Mouse (Mus musculus) intestine, embryonic 15.5 days (tissue): Measurements from ENCODE around the gene Ip6k3. TPM values are rescaled to one million over a fixed set of nuclear protein-coding genes. Genes with fewer than 3 reads are reported as not detected.

Experiments
- ATAC-seq: fragments of 200-750 bp; cut with Nextera tagmentation; 2 replicates; pipeline ENCODE4 v1.8.0; 2017; ENCODE audit warnings: moderate TSS enrichment, moderate library complexity
- H3K27ac ChIP-seq: fragments of 300-500 bp; sonication (generic); 2 replicates; pipeline ENCODE4 v1.5.1; 2015; ENCODE audit warnings: mild to moderate bottlenecking, inconsistent platforms
- H3K27me3 ChIP-seq: fragments of 300-500 bp; sonication (generic); replicated peaks from 2 replicates; pipeline ENCODE4 v1.6.1; 2015; ENCODE audit warnings: inconsistent platforms
- H3K36me3 ChIP-seq: fragments of 300-500 bp; sonication (generic); 2 replicates; pipeline ENCODE4 v1.6.1; 2015; ENCODE audit warnings: inconsistent platforms
- H3K4me1 ChIP-seq: fragments of 300-500 bp; sonication (generic); replicated peaks from 2 replicates; pipeline ENCODE4 v1.6.1; 2015; ENCODE audit warnings: inconsistent platforms
- H3K4me2 ChIP-seq: fragments of 300-500 bp; sonication (generic); replicated peaks from 2 replicates; pipeline ENCODE4 v1.6.1; 2015; ENCODE audit warnings: mild to moderate bottlenecking, inconsistent platforms
- H3K4me3 ChIP-seq: fragments of 300-500 bp; sonication (generic); replicated peaks from 2 replicates; pipeline ENCODE4 v1.5.1; 2015; ENCODE audit warnings: inconsistent platforms
- H3K9ac ChIP-seq: fragments of 300-500 bp; sonication (generic); 2 replicates; pipeline ENCODE4 v1.6.1; 2015; ENCODE audit warnings: inconsistent platforms
- H3K9me3 ChIP-seq: fragments of 300-500 bp; sonication (generic); 2 replicates; pipeline ENCODE4 v1.6.1; 2016; ENCODE audit warnings: inconsistent platforms
- WGBS: fragments of 180-500 bp; shearing (Covaris S2); methylation state at CpG from one replicate; pipeline ENCODE4 v1.1.7; 2015; 5-methylcytosine and 5-hydroxymethylcytosine counted together
- polyA plus RNA-seq: library from polyadenylated mRNA; unstranded; fragments of >200 nt; fragmentation: Nextera tagmentation; extraction: Ambion mirVana; gene quantifications from 2 replicates; pipeline ENCODE4 v1.2.1, GENCODE M21; 2015

Gene Ip6k3
- polyA plus RNA-seq, 1 experiment from 2014 or later, result 0.14 TPM

DNA sequence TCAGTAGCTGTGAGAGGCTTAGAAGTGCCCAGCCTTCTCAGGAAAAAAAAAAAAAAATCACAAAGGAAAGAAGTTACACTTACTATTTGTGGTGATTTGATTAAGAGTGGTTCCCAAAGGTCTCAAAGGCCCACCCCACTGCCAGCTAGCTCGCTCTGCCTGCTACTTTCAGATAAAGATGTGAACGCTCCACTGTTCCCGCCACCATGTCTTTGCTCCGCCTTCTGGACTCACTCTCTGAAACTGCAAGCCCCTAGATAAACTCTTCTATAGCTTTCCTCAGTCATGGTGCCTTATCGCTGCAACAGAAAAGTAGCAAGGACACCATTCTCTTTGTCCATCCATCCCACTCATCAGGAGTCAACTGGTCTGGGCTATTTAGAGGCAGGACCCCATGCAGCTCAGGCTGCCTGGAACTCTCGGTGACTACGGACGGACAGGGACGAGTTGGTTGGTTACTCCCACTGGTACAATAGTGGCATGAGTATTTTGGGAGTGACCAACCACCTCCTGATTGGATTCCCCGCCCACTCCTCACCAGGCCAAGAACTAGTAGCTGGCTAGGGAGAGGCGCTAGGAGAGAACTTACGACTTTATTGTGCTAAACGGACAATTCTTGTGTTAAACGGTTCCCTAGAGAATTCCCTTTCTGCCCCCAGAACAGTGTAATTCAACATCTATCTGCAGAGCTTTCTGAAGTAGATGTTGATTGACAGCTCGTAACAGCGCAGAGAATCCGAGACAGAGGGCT is 11.0 kb upstream of the Ip6k3 start:
- H3K9ac ChIP-seq, result no peak overlapping the region
- no peaks in the 10 kb centered on the region for H3K36me3 ChIP-seq
- H3K4me3 ChIP-seq, result no peak overlapping the region
- no peak for ATAC-seq
- H3K9me3 ChIP-seq, result no peaks in the 10 kb centered on the region
- no peak overlapping the region for H3K27ac ChIP-seq
- H3K4me2 ChIP-seq, result no peak overlapping the region
- WGBS, result 89% methylated on average over 17 of the region's 17 CpGs
- no peaks in the 10 kb centered on the region for H3K27me3 ChIP-seq
- peaks cover 13% of the 10 kb centered on the region for H3K4me1 ChIP-seq

DNA sequence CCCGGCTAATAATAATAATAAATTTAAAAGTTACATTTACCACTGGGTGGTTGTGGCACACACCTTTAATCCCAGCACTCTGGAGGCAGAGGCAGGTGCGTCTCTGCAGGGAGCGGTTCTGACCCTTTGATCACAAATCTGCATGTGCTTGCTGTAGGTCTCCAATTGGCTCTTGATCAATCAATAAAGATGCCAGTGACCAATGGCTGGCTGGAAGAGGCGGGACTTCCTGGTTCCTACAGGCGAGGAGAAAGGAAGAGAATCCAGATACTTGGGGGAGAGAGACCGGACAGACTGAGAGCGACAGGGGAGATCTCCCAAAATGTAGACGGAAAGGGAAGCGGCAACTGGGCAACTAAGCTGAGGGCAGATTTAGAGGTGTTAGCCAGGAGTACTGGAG is 10.4 kb upstream of the Ip6k3 start:
- H3K27ac ChIP-seq, result no peak overlapping the region
- H3K9me3 ChIP-seq, result no peaks in the 10 kb centered on the region
- no peak overlapping the region for H3K4me3 ChIP-seq
- no peaks in the 10 kb centered on the region for H3K36me3 ChIP-seq
- H3K4me2 ChIP-seq, result no peak overlapping the region
- no peaks in the 10 kb centered on the region for H3K27me3 ChIP-seq
- WGBS, result 88% methylated on average over 9 of the region's 9 CpGs
- H3K4me1 ChIP-seq, result peaks cover 13% of the 10 kb centered on the region
- no peak for ATAC-seq
- H3K9ac ChIP-seq, result no peak overlapping the region

DNA sequence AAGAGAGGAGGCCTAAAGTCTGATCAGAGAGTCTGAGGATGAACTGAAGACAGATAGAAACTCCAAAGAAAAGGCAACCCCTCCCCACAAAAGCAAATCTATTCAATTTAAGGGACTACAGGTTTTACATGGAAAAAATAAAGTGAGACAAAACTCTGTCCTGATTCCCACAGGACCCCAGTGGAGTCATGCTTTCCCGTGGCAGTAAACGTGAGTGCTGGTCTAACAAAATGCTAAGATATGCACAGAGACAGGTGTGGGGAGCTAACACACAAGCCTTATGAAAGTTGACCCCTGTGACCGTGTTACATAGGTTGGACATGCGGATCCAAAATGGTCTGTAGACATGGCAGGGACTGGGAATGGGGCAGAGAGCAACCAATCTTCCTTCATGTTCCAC is 9.2 kb upstream of the Ip6k3 start:
- Histone ChIP-seq H3K27me3 (no peaks in the 10 kb centered on the region), H3K36me3 (no peaks in the 10 kb centered on the region), H3K9me3 (no peaks in the 10 kb centered on the region), H3K4me1 (peaks cover 13% of the 10 kb centered on the region), H3K27ac (no peak overlapping the region), H3K4me3 (no peak overlapping the region), H3K4me2 (no peak overlapping the region), H3K9ac (no peak overlapping the region)
- 89% methylated on average over 4 of the region's 4 CpGs for WGBS
- no peak for ATAC-seq

DNA sequence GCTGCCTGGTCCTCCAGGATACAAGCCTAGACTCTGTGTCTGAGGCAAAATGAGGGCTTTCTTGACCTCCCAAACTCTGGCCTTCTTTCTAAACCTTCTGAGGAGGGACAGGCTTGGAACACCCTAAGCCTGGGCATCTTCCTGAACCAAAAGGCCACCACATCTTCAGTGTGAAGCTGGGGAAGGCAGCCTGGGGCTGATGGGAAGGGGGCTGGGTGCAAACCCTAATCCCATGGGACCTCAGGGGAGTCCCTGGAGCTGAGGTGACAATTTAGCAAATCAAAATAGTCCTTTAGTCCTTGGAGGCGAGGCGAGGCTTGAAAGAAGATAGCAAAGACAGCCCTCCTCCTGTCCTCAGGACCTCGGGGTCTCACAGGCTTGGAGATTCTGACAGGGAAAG is 8.7 kb upstream of the Ip6k3 start:
- Histone ChIP-seq H3K4me1 (peaks cover 13% of the 10 kb centered on the region), H3K27ac (no peak overlapping the region), H3K9ac (no peak overlapping the region), H3K36me3 (no peaks in the 10 kb centered on the region), H3K4me3 (no peak overlapping the region), H3K27me3 (no peaks in the 10 kb centered on the region), H3K4me2 (no peak overlapping the region), H3K9me3 (no peaks in the 10 kb centered on the region)
- WGBS, result 78% methylated on average over 3 of the region's 3 CpGs
- ATAC-seq, result no peak

DNA sequence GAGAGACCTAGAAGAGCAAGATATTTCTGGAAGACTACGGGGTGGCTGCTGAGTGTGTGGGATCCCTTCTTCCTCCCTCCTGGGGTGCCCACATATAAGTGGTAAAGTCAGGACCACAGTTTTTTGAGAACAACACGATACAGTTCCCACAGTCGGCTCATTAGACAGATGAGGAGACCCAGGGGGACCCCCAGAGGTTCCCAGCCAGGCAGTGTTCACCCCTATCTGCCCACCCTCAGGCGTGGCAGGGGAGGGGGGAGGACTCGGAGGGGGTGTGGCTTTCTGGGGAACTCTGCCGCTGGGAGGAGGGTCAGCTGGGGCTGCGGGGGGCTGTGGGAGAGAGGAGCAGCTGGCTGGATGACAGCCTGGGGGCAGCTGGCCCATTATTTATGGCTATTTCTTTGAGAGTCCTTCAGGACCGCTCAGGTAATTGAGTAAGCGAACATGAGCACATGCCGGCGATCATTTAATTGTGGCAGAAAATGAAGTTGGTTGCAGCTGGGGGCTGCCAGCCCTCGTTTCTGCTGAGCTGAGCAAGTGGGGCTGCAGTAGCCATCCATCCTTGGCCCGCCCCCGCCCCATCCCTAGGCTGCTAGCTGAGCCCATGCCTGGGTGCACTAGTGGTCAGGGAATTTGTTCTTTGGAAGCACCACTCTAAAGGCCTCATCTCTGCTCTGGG is 7.7 kb upstream of the Ip6k3 start:
- H3K9me3 ChIP-seq, result no peaks in the 10 kb centered on the region
- no peak overlapping the region for H3K9ac ChIP-seq
- WGBS, result 28% methylated on average over 14 of the region's 14 CpGs
- H3K4me1 ChIP-seq, result peaks cover 13% of the 10 kb centered on the region
- no peak overlapping the region for H3K4me3 ChIP-seq
- no peak overlapping the region for H3K4me2 ChIP-seq
- H3K36me3 ChIP-seq, result no peaks in the 10 kb centered on the region
- no peak overlapping the region for H3K27ac ChIP-seq
- ATAC-seq, result peak; percentile 56
- H3K27me3 ChIP-seq, result no peaks in the 10 kb centered on the region

DNA sequence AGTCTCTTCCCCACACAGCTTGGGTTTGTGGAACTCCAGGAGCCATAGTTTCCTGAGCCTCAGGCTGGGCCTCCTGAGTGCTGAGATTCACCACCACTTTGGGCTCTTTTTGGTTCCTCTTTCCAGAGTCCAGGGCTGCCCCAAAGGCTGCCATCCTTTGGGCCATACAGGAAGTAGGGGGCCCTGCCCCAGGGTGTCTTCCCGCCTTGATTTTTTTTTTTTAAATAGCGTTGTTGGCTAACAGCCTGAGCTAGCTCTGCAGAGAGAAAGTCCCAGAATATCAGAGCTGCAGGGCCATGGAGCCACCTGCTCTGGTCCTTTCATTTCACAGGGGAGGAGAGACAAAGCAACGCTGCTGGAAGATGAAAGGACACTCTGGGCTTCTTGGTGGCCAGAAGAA is 6.1 kb upstream of the Ip6k3 start:
- WGBS, result 70% methylated on average over 3 of the region's 3 CpGs

DNA sequence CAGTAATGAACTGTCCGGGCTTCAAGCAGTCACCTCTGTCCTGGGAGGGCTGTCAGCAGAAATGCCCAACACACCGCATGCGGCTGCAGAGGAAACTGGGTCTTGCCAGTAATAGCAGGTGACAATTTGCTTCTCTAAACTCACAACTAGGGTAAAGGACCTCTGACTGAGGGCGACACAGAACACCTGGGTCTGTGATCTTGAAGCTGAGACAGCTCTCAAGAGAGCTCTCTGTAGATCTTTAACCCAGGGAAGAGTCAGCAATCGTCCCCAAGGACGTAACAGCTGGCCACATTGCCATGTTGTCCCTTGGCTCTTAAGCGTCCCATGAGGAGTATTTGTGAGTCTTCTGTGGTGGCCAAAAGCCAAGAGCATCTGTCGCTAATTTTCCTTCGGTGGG is 4.9 kb upstream of the Ip6k3 start:
- Histone ChIP-seq H3K4me1 (peaks cover 9% of the 10 kb centered on the region; the same call in 1 of the 2 replicates), H3K27ac (no peak overlapping the region), H3K27me3 (no peaks in the 10 kb centered on the region), H3K9me3 (no peaks in the 10 kb centered on the region), H3K4me3 (no peak overlapping the region), H3K36me3 (no peaks in the 10 kb centered on the region), H3K4me2 (no peak overlapping the region), H3K9ac (no peak overlapping the region)
- WGBS, result 82% methylated on average over 9 of the region's 9 CpGs
- ATAC-seq, result no peak

More for the DNA sequence above, 6.1 kb upstream of the Ip6k3 start:
- Histone ChIP-seq H3K9me3 (no peaks in the 10 kb centered on the region), H3K27me3 (no peaks in the 10 kb centered on the region), H3K4me2 (no peak overlapping the region), H3K4me3 (no peak overlapping the region), H3K27ac (no peak overlapping the region), H3K36me3 (no peaks in the 10 kb centered on the region), H3K9ac (no peak overlapping the region), H3K4me1 (peaks cover 9% of the 10 kb centered on the region; the same call in 1 of the 2 replicates)
- ATAC-seq, result no peak

DNA sequence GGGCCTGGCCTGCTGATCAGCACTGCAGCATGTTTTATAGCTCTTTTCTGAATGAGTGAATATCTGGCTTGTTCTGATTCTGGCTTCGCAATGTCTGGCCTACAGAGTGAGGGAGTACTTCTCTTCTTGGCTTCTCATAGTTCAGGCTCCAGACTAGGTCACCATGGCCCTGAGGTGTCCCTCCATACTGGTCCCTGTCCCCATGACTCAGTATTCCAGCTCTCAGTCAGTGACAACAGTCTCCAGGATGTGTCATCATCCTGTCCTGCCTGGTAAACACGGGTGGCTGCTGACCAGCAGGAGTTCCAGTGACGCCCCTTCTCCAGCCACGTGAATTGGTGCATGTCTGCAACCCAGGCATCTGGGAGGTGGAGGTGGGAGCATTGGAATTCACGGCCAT is 3.5 kb upstream of the Ip6k3 start:
- WGBS, result 72% methylated on average over 5 of the region's 5 CpGs

DNA sequence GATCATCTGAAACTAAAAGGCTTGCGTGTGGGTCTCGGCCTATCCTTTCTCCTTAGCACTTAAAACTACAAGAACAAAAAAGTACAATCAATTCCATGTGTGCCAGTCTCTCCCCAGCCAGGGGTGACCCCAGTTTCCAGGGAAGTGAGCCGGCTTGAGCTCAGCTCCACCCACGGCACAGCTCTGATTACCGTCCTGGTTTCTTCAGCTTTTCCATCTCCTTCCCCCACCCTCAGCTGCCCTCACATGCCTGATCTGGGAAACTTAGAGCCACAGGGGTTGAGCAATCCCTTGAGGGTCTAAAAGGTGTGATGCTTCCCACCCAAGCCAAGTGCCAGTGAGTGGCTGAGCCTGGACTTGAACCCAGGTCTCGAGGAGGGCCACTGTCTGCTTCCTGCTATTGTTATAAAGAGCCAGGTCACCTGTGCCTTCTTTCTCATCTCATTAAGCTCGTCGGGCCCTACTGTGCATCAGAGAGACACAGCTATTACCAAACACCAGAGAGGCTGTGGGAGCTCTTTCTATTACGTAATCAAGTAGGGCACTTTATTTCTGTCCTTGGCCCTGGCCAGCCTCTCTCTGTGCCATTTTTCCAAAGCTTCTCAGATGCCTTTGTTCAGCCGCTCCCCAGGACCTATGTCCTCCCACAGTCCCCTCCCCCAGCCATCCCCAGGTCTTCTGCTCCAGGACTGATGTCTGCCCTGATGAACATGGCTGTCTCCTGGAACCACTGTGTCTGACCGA is 2.5 kb upstream of the Ip6k3 start:
- no peak for ATAC-seq
- 79% methylated on average over 11 of the region's 11 CpGs for WGBS
- no peak overlapping the region for H3K9ac ChIP-seq
- no peaks in the 10 kb centered on the region for H3K9me3 ChIP-seq
- no peak overlapping the region for H3K4me3 ChIP-seq
- H3K4me1 ChIP-seq, result peaks cover 5% of the 10 kb centered on the region
- no peaks in the 10 kb centered on the region for H3K27me3 ChIP-seq
- H3K4me2 ChIP-seq, result no peak overlapping the region
- H3K27ac ChIP-seq, result no peak overlapping the region
- H3K36me3 ChIP-seq, result no peaks in the 10 kb centered on the region

More for the DNA sequence above, 3.5 kb upstream of the Ip6k3 start:
- Histone ChIP-seq H3K27me3 (no peaks in the 10 kb centered on the region), H3K4me1 (peaks cover 9% of the 10 kb centered on the region; the same call in 1 of the 2 replicates), H3K9me3 (no peaks in the 10 kb centered on the region), H3K36me3 (no peaks in the 10 kb centered on the region), H3K4me3 (no peak overlapping the region), H3K4me2 (no peak overlapping the region), H3K27ac (no peak overlapping the region), H3K9ac (no peak overlapping the region)
- no peak for ATAC-seq

DNA sequence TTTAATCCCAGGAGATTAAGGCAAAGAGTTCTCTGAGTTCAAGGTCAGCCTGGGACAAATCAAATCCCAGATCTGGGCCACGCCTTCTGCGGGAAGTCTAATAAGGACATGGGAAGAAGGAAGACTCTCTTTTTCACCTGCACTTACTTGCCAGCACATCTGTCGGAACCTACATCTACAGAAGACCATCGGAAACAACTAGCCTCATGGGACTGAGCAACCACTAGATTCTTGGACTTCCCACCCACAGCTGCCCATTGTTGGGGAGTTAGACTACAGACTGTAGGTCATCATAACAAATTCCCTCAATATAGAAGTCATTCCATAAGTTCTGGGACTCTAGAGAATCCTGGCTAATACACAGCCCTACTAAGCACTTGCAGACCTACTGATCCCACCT is 974 bp upstream of the Ip6k3 start:
- no peak overlapping the region for H3K27ac ChIP-seq
- H3K36me3 ChIP-seq, result no peaks in the 10 kb centered on the region
- no peak overlapping the region for H3K4me2 ChIP-seq
- H3K9ac ChIP-seq, result no peak overlapping the region
- no peak overlapping the region for H3K4me3 ChIP-seq
- no peaks in the 10 kb centered on the region for H3K27me3 ChIP-seq
- WGBS, result 89% methylated on average over 4 of the region's 4 CpGs
- ATAC-seq, result no peak
- peaks cover 4% of the 10 kb centered on the region; the same call in 1 of the 2 replicates for H3K4me1 ChIP-seq
- no peaks in the 10 kb centered on the region for H3K9me3 ChIP-seq

DNA sequence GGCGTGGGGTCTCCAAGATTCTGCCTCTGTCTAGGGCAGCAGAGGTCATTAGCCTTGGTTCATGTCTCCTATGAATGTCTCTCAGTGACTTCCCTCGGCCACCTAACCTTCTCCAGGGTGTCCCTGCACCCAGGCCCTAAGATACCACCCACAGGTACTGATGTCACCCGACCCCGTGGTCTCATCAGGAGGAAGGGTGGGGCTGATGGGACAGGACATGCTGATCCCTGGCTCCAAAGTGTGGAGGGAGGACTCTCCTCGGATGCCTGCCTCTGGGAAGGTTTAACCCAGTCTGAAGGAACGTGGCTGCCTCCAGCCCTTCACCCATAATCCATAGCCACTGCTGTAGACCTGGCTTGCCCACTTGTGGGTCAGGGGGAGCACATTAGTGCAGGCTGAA is 694 bp downstream of the Ip6k3 start:
- H3K4me1 ChIP-seq, result peaks cover 4% of the 10 kb centered on the region; the same call in 1 of the 2 replicates
- no peak overlapping the region for H3K27ac ChIP-seq
- H3K9me3 ChIP-seq, result no peaks in the 10 kb centered on the region
- 68% methylated on average over 6 of the region's 6 CpGs for WGBS
- no peak overlapping the region for H3K4me3 ChIP-seq
- ATAC-seq, result no peak
- H3K27me3 ChIP-seq, result no peaks in the 10 kb centered on the region
- no peak overlapping the region for H3K9ac ChIP-seq
- H3K36me3 ChIP-seq, result no peaks in the 10 kb centered on the region
- H3K4me2 ChIP-seq, result no peak overlapping the region

DNA sequence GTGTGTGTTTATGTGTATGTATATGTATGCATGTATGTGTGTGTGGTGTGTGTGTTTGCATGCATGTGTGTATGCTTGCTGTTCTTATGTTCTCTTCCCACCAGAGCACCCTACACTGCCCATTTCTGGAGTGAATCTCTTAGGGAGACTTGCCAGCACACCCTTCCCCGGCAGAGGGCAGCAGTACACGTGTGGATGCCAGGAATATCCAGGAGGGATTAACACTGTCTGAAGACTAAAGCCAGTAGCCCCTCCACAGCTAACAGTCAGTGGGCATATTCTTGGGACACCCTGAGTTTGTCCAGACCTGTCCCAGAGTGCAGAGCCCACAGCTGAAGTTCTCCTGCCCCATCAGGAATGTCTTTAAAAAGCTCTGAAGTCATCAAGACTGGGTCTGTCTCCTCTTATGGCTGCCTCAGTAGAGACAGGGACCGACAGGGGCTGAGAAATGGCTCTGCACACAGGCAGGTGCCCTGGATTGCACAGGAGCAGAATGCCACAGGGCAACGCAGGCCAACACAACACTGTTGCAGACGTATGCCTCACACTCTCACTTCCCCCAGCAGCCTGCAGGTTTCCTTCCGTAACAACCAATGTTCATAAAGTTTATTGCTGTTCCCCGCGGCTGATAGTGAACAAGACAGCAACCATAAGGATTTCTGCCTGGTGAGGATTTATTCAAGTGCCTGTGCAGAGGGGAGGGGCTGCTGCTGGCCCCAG is 2.4 kb downstream of the Ip6k3 start:
- 0 out of 2 replicates have a peak, but pooled peaks have one; percentile 23 for ATAC-seq
- Histone ChIP-seq H3K9ac (no peak overlapping the region), H3K4me2 (no peak overlapping the region), H3K27ac (no peak overlapping the region), H3K4me1 (peaks cover 4% of the 10 kb centered on the region; the same call in 1 of the 2 replicates), H3K4me3 (no peak overlapping the region), H3K27me3 (no peaks in the 10 kb centered on the region), H3K36me3 (no peaks in the 10 kb centered on the region), H3K9me3 (no peaks in the 10 kb centered on the region)
- 31% methylated on average over 8 of the region's 8 CpGs for WGBS
